Mouse (Mus musculus) embryo, embryonic 11.5 days (tissue): ENCODE measurements around the gene Dytn.
"Not testable (repeated sequence)": the region's sequence is repeated elsewhere in the genome, so short reads cannot be mapped to it uniquely, and the experiment has no call there.

Source experiments
- DNase-seq: peaks from one replicate; pipeline ENCODE4 v3.0.0-alpha.2; 2012; ENCODE audit warnings: low read depth, low spot score

Dytn gene

GRCm38 (mm10) chr1:63686827-63687226 lies at the start of gene Dytn:
Gene Dytn, minus strand, starts transcription at chr1:63686927.
- no peak for DNase-seq

GRCm38 (mm10) chr1:63730240-63730771 lies 43.6 kb upstream of the Dytn start, which contains the start of the genes Mdh1b and Fastkd2:
Gene Mdh1b, minus strand, starts transcription at chr1:63730318.
Gene Fastkd2, plus strand, starts transcription at chr1:63730614.
- DNase-seq, result peak; percentile 88

- DNase-seq, result no peak
Observed at GRCm38 (mm10) chr1:63729796-63730195, 43.1 kb upstream of the Dytn start.

- DNase-seq, result no peak
Observed at GRCm38 (mm10) chr1:63720161-63720560, 33.4 kb upstream of the Dytn start.

- no peak for DNase-seq
Observed at GRCm38 (mm10) chr1:63708876-63709275, 22.1 kb upstream of the Dytn start.

GRCm38 (mm10) chr1:63705733-63706132 lies 19.0 kb upstream of the Dytn start:
- peak; percentile 8 for DNase-seq

GRCm38 (mm10) chr1:63696861-63697260 lies 10.1 kb upstream of the Dytn start:
- no peak for DNase-seq

- no peak for DNase-seq
Observed at GRCm38 (mm10) chr1:63675975-63676374, 10.8 kb downstream of the Dytn start.

GRCm38 (mm10) chr1:63668852-63669160 lies 17.9 kb downstream of the Dytn start:
- peak; percentile 30 for DNase-seq

- DNase-seq, result no peak
Observed at GRCm38 (mm10) chr1:63667949-63668851, 18.5 kb downstream of the Dytn start.

GRCm38 (mm10) chr1:63667201-63667948 lies 19.4 kb downstream of the Dytn start:
- no peak for DNase-seq

GRCm38 (mm10) chr1:63666089-63666488 lies 20.6 kb downstream of the Dytn start:
- DNase-seq, result no peak

GRCm38 (mm10) chr1:63659591-63659990 lies 27.1 kb downstream of the Dytn start:
- peak; percentile 69 for DNase-seq

GRCm38 (mm10) chr1:63658016-63658415 lies 28.7 kb downstream of the Dytn start:
- DNase-seq, result peak; percentile 76

- DNase-seq, result no peak
Observed at GRCm38 (mm10) chr1:63639921-63640320, 46.8 kb downstream of the Dytn start.

GRCm38 (mm10) chr1:63630390-63630789 lies 56.3 kb downstream of the Dytn start:
- DNase-seq, result not testable (repeated sequence)

GRCm38 (mm10) chr1:63628211-63628610 lies 58.5 kb downstream of the Dytn start:
- peak; percentile 8 for DNase-seq

GRCm38 (mm10) chr1:63615668-63616067 lies 71.1 kb downstream of the Dytn start, which contains the start of gene Gm39653:
Gene Gm39653, plus strand, starts transcription at chr1:63615968.
- DNase-seq, result no peak

GRCm38 (mm10) chr1:63614594-63614993 lies 72.1 kb downstream of the Dytn start:
- peak; percentile 68 for DNase-seq

- DNase-seq, result no peak
Observed at GRCm38 (mm10) chr1:63609613-63610012, 77.1 kb downstream of the Dytn start.

GRCm38 (mm10) chr1:63603870-63604500 lies 82.7 kb downstream of the Dytn start:
- DNase-seq, result no peak

- no peak for DNase-seq
Observed at GRCm38 (mm10) chr1:63586869-63587268, 99.9 kb downstream of the Dytn start.
